In genomic region chr5:149261449-149261848, GRCm38 (mm10) we compare ENCODE assay signal across 18 mouse cellular contexts. TPM values are rescaled to one million over a fixed set of nuclear protein-coding genes. Genes with fewer than 3 reads are reported as not detected.
DNase-seq lines count a peak whose midpoint lies in the region; ATAC-seq and TF ChIP-seq lines count a peak whose summit lies in the region.
"Had no signal": no experiment of that assay in that cellular context is flagged by ENCODE, and none has a peak within 500 bp of the region (broad histone marks: within the 10 kb centered on the region; RNA-seq: fewer than 3 reads in every experiment).

No protein-coding gene starts in this region.

- no peaks in the 10 kb centered on the region for H3K4me1 ChIP-seq in ES-Bruce4 (ENCODE audit: control insufficient read depth, insufficient read depth, low read length)
- H3K4me1 ChIP-seq in forebrain, embryonic 10.5 days, result peaks cover 28% of the 10 kb centered on the region
- H3K4me1 ChIP-seq: liver, embryonic 15.5 days had no signal

- WGBS in forebrain, embryonic 10.5 days, result 71% methylated on average over 7 of the region's 7 CpGs

- TF ChIP-seq EP300 in ES-Bruce4 (IDR thresholded peaks at IDR 0.05; ENCODE audit: insufficient read depth, low read depth, low read length), result no peak

- no peak overlapping the region for H3K9ac ChIP-seq in ES-Bruce4 (ENCODE audit: low read depth, poor library complexity, severe bottlenecking)
- H3K9ac ChIP-seq: embryonic facial prominence, embryonic 13.5 days; intestine, embryonic 15.5 days; liver, embryonic 15.5 days; lung, embryonic 15.5 days had no signal

- DNase-seq in CD4-positive, CD25-positive, alpha-beta regulatory T cell, adult 2 months (ENCODE audit: low read depth, low spot score), result peak; percentile 25
- DNase-seq in WW6 (ENCODE audit: low read depth, low spot score), result peak; percentile 52
- peak; percentile 22 for DNase-seq in splenic B cell, adult 2 months (ENCODE audit: low read depth, low spot score)
- DNase-seq in forebrain, embryonic 10.5 days (ENCODE audit: extremely low spot score, low spot score), result no peak
- DNase-seq in left cerebral cortex, adult 9 months (ENCODE audit: low spot score in 2 of 2), result no peak
- DNase-seq: cerebellum, adult 11-12 months; left cerebral cortex, postnatal 4 days had no signal

- no peak overlapping the region for H3K27ac ChIP-seq in ES-Bruce4 (ENCODE audit: insufficient read depth, low read length)
- no peak overlapping the region for H3K27ac ChIP-seq in forebrain, embryonic 10.5 days
- H3K27ac ChIP-seq: embryonic facial prominence, embryonic 13.5 days; intestine, embryonic 15.5 days; kidney, postnatal 0 days; liver, embryonic 15.5 days; lung, embryonic 15.5 days; stomach, postnatal 0 days had no signal

- no peaks in the 10 kb centered on the region for H3K27me3 ChIP-seq in ES-Bruce4 (ENCODE audit: control insufficient read depth, insufficient read depth, low read length, poor library complexity, severe bottlenecking)
- no peaks in the 10 kb centered on the region for H3K27me3 ChIP-seq in splenic B cell, adult 2 months (ENCODE audit: control insufficient read depth, insufficient read depth, low read length, poor library complexity, severe bottlenecking)
- no peaks in the 10 kb centered on the region for H3K27me3 ChIP-seq in forebrain, embryonic 10.5 days (ENCODE audit: poor library complexity, severe bottlenecking)
- H3K27me3 ChIP-seq: embryonic facial prominence, embryonic 13.5 days; intestine, embryonic 15.5 days; liver, embryonic 15.5 days; lung, embryonic 15.5 days had no signal

- ATAC-seq in CD4-positive, CD25-positive, alpha-beta regulatory T cell, adult 4 months, result no peak
- ATAC-seq: forebrain, embryonic 16.5 days; hindbrain, embryonic 16.5 days; intestine, embryonic 15.5 days; midbrain, embryonic 16.5 days had no signal

- no peaks in the 10 kb centered on the region for H3K9me3 ChIP-seq in ES-Bruce4 (replicated peaks; ENCODE audit: control insufficient read depth, insufficient read depth, low read length, poor library complexity, severe bottlenecking)
- H3K9me3 ChIP-seq in forebrain, embryonic 10.5 days, result no peaks in the 10 kb centered on the region
- H3K9me3 ChIP-seq: embryonic facial prominence, embryonic 13.5 days; intestine, embryonic 15.5 days; liver, embryonic 15.5 days; lung, embryonic 15.5 days had no signal

- no peak overlapping the region for H3K4me3 ChIP-seq in ES-Bruce4 (ENCODE audit: low read depth, low read length)
- H3K4me3 ChIP-seq in forebrain, embryonic 10.5 days, result no peak overlapping the region
- H3K4me3 ChIP-seq: embryonic facial prominence, embryonic 13.5 days; intestine, embryonic 15.5 days; liver, embryonic 15.5 days; lung, embryonic 15.5 days had no signal

- no peak for TF ChIP-seq POLR2A in ES-Bruce4 (IDR thresholded peaks at IDR 0.05; ENCODE audit: insufficient read depth, low read length)

- no peaks in the 10 kb centered on the region for H3K36me3 ChIP-seq in ES-Bruce4 (ENCODE audit: control insufficient read depth, insufficient read depth, low read length, poor library complexity, severe bottlenecking)
- H3K36me3 ChIP-seq in splenic B cell, adult 2 months (ENCODE audit: control insufficient read depth, insufficient read depth, low read length, poor library complexity, severe bottlenecking), result no peaks in the 10 kb centered on the region
- no peaks in the 10 kb centered on the region for H3K36me3 ChIP-seq in forebrain, embryonic 10.5 days (replicated peaks)
- H3K36me3 ChIP-seq: embryonic facial prominence, embryonic 13.5 days; intestine, embryonic 15.5 days; liver, embryonic 15.5 days; lung, embryonic 15.5 days had no signal

- TF ChIP-seq CTCF in ES-Bruce4 (IDR thresholded peaks at IDR 0.05; ENCODE audit: low read depth, low read length), result peak; percentile 43

RNA-seq across cellular contexts. Expression of gene Alox5ap, which starts 3.1 kb away (rescaled TPM):
- polyA plus RNA-seq in CD4-positive, CD25-positive, alpha-beta regulatory T cell, adult 4 months (2017; shearing (Covaris generic)), result 1 to 10 TPM; 2.1 to 2.5 TPM
- polyA plus RNA-seq in ES-Bruce4 (2011; ENCODE audit: insufficient read depth, insufficient read length, low read depth, missing spikeins), result 1.2 TPM in 1 of 2 replicates, not detected in the other
- polyA plus RNA-seq in forebrain, embryonic 10.5 days (2016; fragmentation: Nextera tagmentation; extraction: Ambion mirVana), result 2.6 and 3.9 TPM in 2 replicates

Comparison
In these comparisons a context has a peak if more than half of its experiments do, and no peak if none do; other contexts are left out.
1. DNase-seq: peak in CD4-positive, CD25-positive, alpha-beta regulatory T cell, adult 2 months (single experiment), WW6 (single experiment) and splenic B cell, adult 2 months (single experiment); none in forebrain, embryonic 10.5 days (single experiment) and left cerebral cortex, adult 9 months (0 of 2).